Mouse (Mus musculus) myocyte (in vitro differentiated cells): ENCODE measurements around the gene Iffo1. TPM values are rescaled to one million over a fixed set of nuclear protein-coding genes. Genes with fewer than 3 reads are reported as not detected.

ENCODE experiments used
- H3K27me3 ChIP-seq: one replicate; pipeline ENCODE4 v1.6.1; 2011; ENCODE audit not compliant: control insufficient read depth, insufficient read depth, insufficient read length
- H3K36me3 ChIP-seq: one replicate; pipeline ENCODE4 v1.6.1; 2011; ENCODE audit not compliant: control insufficient read depth, insufficient read depth
- H3K4me2 ChIP-seq: one replicate; pipeline ENCODE4 v1.6.1; 2011; ENCODE audit warnings: low read depth, control low read depth
- H3K4me3 ChIP-seq: one replicate; pipeline ENCODE4 v1.5.1; 2011; ENCODE audit warnings: mild to moderate bottlenecking, control low read depth, moderate library complexity
- H3K79me2 ChIP-seq: one replicate; pipeline ENCODE4 v1.6.1; 2011; ENCODE audit not compliant: control insufficient read depth, insufficient read depth
- H3ac ChIP-seq: one replicate; pipeline ENCODE4 v1.6.1; 2011; ENCODE audit not compliant: control insufficient read depth, insufficient read length
- CEBPB ChIP-seq: IDR thresholded peaks from 2 replicates; pipeline ENCODE4 v1.6.1; 2011; ENCODE audit warnings: mild to moderate bottlenecking, moderate library complexity; ENCODE audit not compliant: poor library complexity, insufficient read depth, severe bottlenecking
- E2F4 ChIP-seq: IDR thresholded peaks from one replicate; pipeline ENCODE4 v1.6.1; 2011; ENCODE audit warnings: mild to moderate bottlenecking, control low read depth, moderate library complexity; ENCODE audit not compliant: insufficient read depth
- MAX ChIP-seq: IDR thresholded peaks from one replicate; pipeline ENCODE4 v1.6.1; 2011; ENCODE audit warnings: low read depth, mild to moderate bottlenecking, control low read depth
- MYOD1 ChIP-seq, 3 experiments: IDR thresholded peaks; one replicate each; pipeline ENCODE4 v1.6.1; 2011; ENCODE audit warnings: control low read depth in 2 of 3, low read depth in 2 of 3, mild to moderate bottlenecking in 2 of 3, moderate library complexity in 1 of 3; ENCODE audit not compliant: insufficient read length in 2 of 3, control insufficient read depth in 1 of 3
- MYOG ChIP-seq, 3 experiments: IDR thresholded peaks; one replicate each; pipeline ENCODE4 v1.6.1; 2011; ENCODE audit warnings: control low read depth in 2 of 3, low read depth in 2 of 3, mild to moderate bottlenecking in 2 of 3; ENCODE audit not compliant: insufficient read length in 2 of 3, control insufficient read depth in 1 of 3, insufficient read depth in 1 of 3
- POLR2A ChIP-seq: IDR thresholded peaks from one replicate; pipeline ENCODE4 v1.6.1; 2011; ENCODE audit warnings: low read depth, mild to moderate bottlenecking, control low read depth, moderate library complexity; ENCODE audit not compliant: insufficient read length
- POLR2AphosphoS2 ChIP-seq: IDR thresholded peaks from one replicate; pipeline ENCODE4 v1.6.1; 2011; ENCODE audit warnings: low read depth, control low read depth; ENCODE audit not compliant: insufficient read length
- REST ChIP-seq: IDR thresholded peaks from one replicate; pipeline ENCODE4 v1.6.1; 2011; ENCODE audit warnings: mild to moderate bottlenecking, control low read depth, moderate library complexity; ENCODE audit not compliant: insufficient read depth, insufficient read length
- SRF ChIP-seq: IDR thresholded peaks from one replicate; pipeline ENCODE4 v1.6.1; 2011; ENCODE audit warnings: low read depth; ENCODE audit not compliant: control insufficient read depth, insufficient read length
- TCF12 ChIP-seq: IDR thresholded peaks from one replicate; pipeline ENCODE4 v1.6.1; 2011; ENCODE audit warnings: mild to moderate bottlenecking, control low read depth; ENCODE audit not compliant: poor library complexity, insufficient read depth, severe bottlenecking
- TCF3 ChIP-seq: IDR thresholded peaks from one replicate; pipeline ENCODE4 v1.6.1; 2011; ENCODE audit warnings: low read depth, control low read depth; ENCODE audit not compliant: insufficient read length
- USF1 ChIP-seq: IDR thresholded peaks from one replicate; pipeline ENCODE4 v1.6.1; 2011; ENCODE audit warnings: low read depth, mild to moderate bottlenecking, control low read depth, moderate library complexity
- polyA plus RNA-seq: library from polyadenylated mRNA; unstranded; fragments of >200 nt; fragmentation: generic; extraction: Trizol; gene quantifications from one replicate; pipeline ENCODE4 v1.2.1, GENCODE M21; 2012; ENCODE audit warnings: missing spikeins

Iffo1 gene
- polyA plus RNA-seq, 1 experiment = 244 TPM

DNA sequence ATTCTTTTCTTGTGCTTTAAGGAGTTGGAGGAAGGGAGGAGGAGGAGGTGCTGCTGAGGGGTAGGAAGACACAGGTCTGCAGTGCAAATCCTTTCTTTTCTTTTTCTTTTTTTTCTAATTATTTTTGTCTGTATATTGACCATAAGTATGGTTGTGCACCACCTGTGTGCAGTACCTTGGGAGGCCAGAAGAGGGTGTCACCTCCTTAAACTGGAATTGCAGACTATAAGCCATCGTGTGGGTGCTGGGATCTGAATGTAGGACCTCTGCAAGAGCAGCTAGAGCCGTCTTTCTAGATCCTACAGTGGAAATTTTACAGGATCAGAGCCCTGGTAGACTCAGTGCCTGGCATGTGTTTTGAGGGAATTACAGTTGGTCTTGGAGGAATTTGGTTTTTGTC lies 37.3 kb upstream of the Iffo1 start:
- H3K27me3 ChIP-seq = no peaks in the 10 kb centered on the region
- H3ac ChIP-seq = no peak overlapping the region
- no peak overlapping the region for H3K4me3 ChIP-seq
- H3K36me3 ChIP-seq = peaks cover 83% of the 10 kb centered on the region
- H3K4me2 ChIP-seq = no peak overlapping the region
- no peak for TF ChIP-seq TCF12
- TF ChIP-seq MYOD1 (IDR thresholded peaks at IDR 0.05; ENCODE audit: control insufficient read depth in 1 of 3, insufficient read length in 2 of 3, low read depth in 2 of 3) = no peak
- no peak for TF ChIP-seq USF1
- TF ChIP-seq POLR2AphosphoS2 = no peak
- no peak for TF ChIP-seq MYOG (IDR thresholded peaks at IDR 0.05; ENCODE audit: control insufficient read depth in 1 of 3, insufficient read depth in 1 of 3, insufficient read length in 2 of 3, low read depth in 2 of 3)
- no peak for TF ChIP-seq TCF3
- no peak for TF ChIP-seq MAX
- no peak for TF ChIP-seq REST
- TF ChIP-seq SRF = no peak
- TF ChIP-seq CEBPB = no peak
- no peak for TF ChIP-seq E2F4
- TF ChIP-seq POLR2A = no peak
- H3K79me2 ChIP-seq = no peaks in the 10 kb centered on the region

- Histone ChIP-seq H3ac (no peak overlapping the region), H3K79me2 (no peaks in the 10 kb centered on the region), H3K4me2 (no peak overlapping the region), H3K36me3 (peaks cover 85% of the 10 kb centered on the region), H3K27me3 (no peaks in the 10 kb centered on the region), H3K4me3 (no peak overlapping the region)
- TF ChIP-seq POLR2A (no peak), USF1 (no peak), E2F4 (no peak), CEBPB (no peak)
These were observed 35.7 kb upstream of the Iffo1 start for GRCm38 (mm10) chr6:125109371-125109770.

DNA sequence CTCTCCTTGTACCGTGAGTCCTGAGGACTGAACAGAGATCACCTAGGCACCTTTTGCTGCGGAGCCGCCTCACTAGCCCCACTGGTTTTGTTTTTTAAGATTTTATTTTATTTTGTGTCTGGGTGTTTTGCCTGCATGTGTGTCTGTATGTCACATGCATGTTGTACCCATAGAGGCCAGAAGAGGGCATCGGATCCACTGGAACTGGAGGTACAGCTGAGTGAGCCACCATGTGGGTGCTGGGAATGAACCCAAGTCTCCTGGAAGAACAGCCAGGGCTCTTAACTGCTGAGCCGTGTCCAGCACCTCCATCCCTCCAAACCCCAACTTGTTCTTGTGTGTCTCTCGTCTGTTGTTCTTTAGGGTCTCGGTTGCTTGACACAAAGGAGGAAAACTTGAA lies 34.1 kb upstream of the Iffo1 start:
- H3K79me2 ChIP-seq = no peaks in the 10 kb centered on the region
- no peak overlapping the region for H3K4me3 ChIP-seq
- TF ChIP-seq POLR2AphosphoS2 (no peak), CEBPB (no peak), SRF (no peak), POLR2A (no peak), MYOG (IDR thresholded peaks at IDR 0.05; ENCODE audit: control insufficient read depth in 1 of 3, insufficient read depth in 1 of 3, insufficient read length in 2 of 3, low read depth in 2 of 3) (no peak), USF1 (no peak), TCF3 (no peak), E2F4 (no peak), MYOD1 (IDR thresholded peaks at IDR 0.05; ENCODE audit: control insufficient read depth in 1 of 3, insufficient read length in 2 of 3, low read depth in 2 of 3) (no peak), MAX (no peak), TCF12 (no peak), REST (no peak)
- no peaks in the 10 kb centered on the region for H3K27me3 ChIP-seq
- peaks cover 90% of the 10 kb centered on the region for H3K36me3 ChIP-seq
- H3ac ChIP-seq = no peak overlapping the region
- no peak overlapping the region for H3K4me2 ChIP-seq

DNA sequence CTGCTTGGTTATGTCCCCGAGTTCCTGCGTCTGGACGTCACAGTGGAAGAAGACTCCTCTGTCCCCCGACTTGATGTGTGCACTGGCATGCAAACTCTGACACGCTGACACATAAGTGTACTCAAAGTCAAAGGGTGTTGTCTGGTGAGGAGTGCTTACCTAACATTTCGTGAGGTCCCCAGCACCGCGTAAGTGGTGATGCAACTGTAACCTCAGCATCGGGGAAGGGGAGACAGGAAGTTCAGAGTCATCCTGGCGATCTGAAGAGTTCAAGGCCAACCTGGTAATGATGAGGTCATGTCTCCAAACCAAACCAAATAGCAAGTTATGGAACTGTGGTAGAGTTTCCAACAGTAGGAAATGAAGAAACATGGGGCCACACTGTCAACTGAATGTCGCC lies 32.5 kb upstream of the Iffo1 start:
- Histone ChIP-seq H3K79me2 (no peaks in the 10 kb centered on the region), H3K4me2 (no peak overlapping the region), H3K4me3 (no peak overlapping the region), H3K27me3 (no peaks in the 10 kb centered on the region), H3K36me3 (peaks cover 83% of the 10 kb centered on the region), H3ac (no peak overlapping the region)
- TF ChIP-seq POLR2AphosphoS2 (no peak), POLR2A (peak; percentile 17)

- Histone ChIP-seq H3ac (no peak overlapping the region), H3K27me3 (no peaks in the 10 kb centered on the region), H3K4me3 (no peak overlapping the region), H3K4me2 (no peak overlapping the region), H3K79me2 (no peaks in the 10 kb centered on the region), H3K36me3 (peaks cover 88% of the 10 kb centered on the region)
- TF ChIP-seq MAX (no peak), REST (no peak), TCF12 (no peak), E2F4 (no peak), SRF (no peak)
These were observed 25.7 kb upstream of the Iffo1 start for GRCm38 (mm10) chr6:125119387-125119786.

GRCm38 (mm10) chr6:125128724-125129123 lies 16.3 kb upstream of the Iffo1 start:
- Histone ChIP-seq H3K36me3 (peaks cover 41% of the 10 kb centered on the region), H3ac (no peak overlapping the region), H3K4me3 (no peak overlapping the region), H3K79me2 (peaks cover 20% of the 10 kb centered on the region), H3K4me2 (no peak overlapping the region), H3K27me3 (no peaks in the 10 kb centered on the region)
- no peak for TF ChIP-seq E2F4
- TF ChIP-seq MYOG (IDR thresholded peaks at IDR 0.05; ENCODE audit: control insufficient read depth in 1 of 3, insufficient read depth in 1 of 3, insufficient read length in 2 of 3, low read depth in 2 of 3) = no peak
- TF ChIP-seq POLR2AphosphoS2 = no peak
- no peak for TF ChIP-seq TCF3
- TF ChIP-seq MYOD1 (IDR thresholded peaks at IDR 0.05; ENCODE audit: control insufficient read depth in 1 of 3, insufficient read length in 2 of 3, low read depth in 2 of 3) = no peak
- TF ChIP-seq SRF = no peak
- no peak for TF ChIP-seq MAX
- no peak for TF ChIP-seq TCF12
- no peak for TF ChIP-seq POLR2A
- TF ChIP-seq REST = no peak
- no peak for TF ChIP-seq USF1
- no peak for TF ChIP-seq CEBPB
